Mouse (Mus musculus) embryonic facial prominence, embryonic 13.5 days (tissue): ENCODE measurements at regions not wholly inside any gene's neighbourhood (a gene's known extent, or its start where the extent isn't known, plus 50 kb on each side); places are given as distances from the start of the nearest gene placed in this dataset.
A peak's percentile ranks its signal among the peaks of the same experiment; 100 is the strongest.

Source experiments
- ATAC-seq: fragments of 200-750 bp; cut with Nextera tagmentation; 2 replicates; pipeline ENCODE4 v1.8.0; 2017; ENCODE audit warnings: low read depth; ENCODE audit not compliant: insufficient number of reproducible peaks, insufficient read depth, low FRiP score, low TSS enrichment
- H3K27ac ChIP-seq: fragments of 300-500 bp; sonication (generic); 2 replicates; pipeline ENCODE4 v1.5.1; 2015; ENCODE audit warnings: moderate library complexity, mild to moderate bottlenecking, inconsistent platforms
- H3K27me3 ChIP-seq: fragments of 300-500 bp; sonication (generic); 2 replicates; pipeline ENCODE4 v1.6.1; 2015; ENCODE audit warnings: mild to moderate bottlenecking, inconsistent platforms
- H3K36me3 ChIP-seq: fragments of 300-500 bp; sonication (generic); 2 replicates; pipeline ENCODE4 v1.6.1; 2015; ENCODE audit warnings: mild to moderate bottlenecking, inconsistent platforms
- H3K4me1 ChIP-seq: fragments of 300-500 bp; sonication (generic); 2 replicates; pipeline ENCODE4 v1.6.1; 2015; ENCODE audit warnings: inconsistent platforms
- H3K4me2 ChIP-seq: fragments of 300-500 bp; sonication (generic); 2 replicates; pipeline ENCODE4 v1.6.1; 2015; ENCODE audit warnings: moderate library complexity, mild to moderate bottlenecking, inconsistent platforms
- H3K4me3 ChIP-seq: fragments of 300-500 bp; sonication (generic); 2 replicates; pipeline ENCODE4 v1.5.1; 2015; ENCODE audit warnings: mild to moderate bottlenecking, inconsistent platforms
- H3K9ac ChIP-seq: fragments of 300-500 bp; sonication (generic); 2 replicates; pipeline ENCODE4 v1.6.1; 2015; ENCODE audit warnings: mild to moderate bottlenecking, inconsistent platforms
- H3K9me3 ChIP-seq: fragments of 300-500 bp; sonication (generic); 2 replicates; pipeline ENCODE4 v1.6.1; 2016; ENCODE audit warnings: inconsistent platforms
- WGBS: fragments of 180-500 bp; shearing (Covaris S2); methylation state at CpG from one replicate; pipeline ENCODE4 v1.1.7; 2015; ENCODE audit warnings: mixed read lengths; 5-methylcytosine and 5-hydroxymethylcytosine counted together

GRCm38 (mm10) chr7:136541876-136542655, 352.3 kb upstream of the Mgmt start:
- Histone ChIP-seq H3K36me3 (no peaks in the 10 kb centered on the region), H3K9me3 (no peaks in the 10 kb centered on the region), H3K4me3 (no peak overlapping the region), H3K9ac (no peak overlapping the region), H3K27ac (no peak overlapping the region), H3K27me3 (peaks cover 9% of the 10 kb centered on the region), H3K4me1 (peaks cover 12% of the 10 kb centered on the region), H3K4me2 (no peak overlapping the region)
- no peak for ATAC-seq

- no peak overlapping the region for H3K9ac ChIP-seq
- H3K27ac ChIP-seq, result no peak overlapping the region
- H3K36me3 ChIP-seq, result no peaks in the 10 kb centered on the region
- no peak overlapping the region for H3K4me2 ChIP-seq
- no peak for ATAC-seq
- H3K4me1 ChIP-seq, result peaks cover 12% of the 10 kb centered on the region
- peaks cover 9% of the 10 kb centered on the region for H3K27me3 ChIP-seq
- H3K9me3 ChIP-seq, result no peaks in the 10 kb centered on the region
- no peak overlapping the region for H3K4me3 ChIP-seq
- WGBS, result 72% methylated on average over 7 of the region's 7 CpGs
Observed at GRCm38 (mm10) chr7:136542896-136543295, 351.5 kb upstream of the Mgmt start.

- H3K27ac ChIP-seq, result no peak overlapping the region
- no peak overlapping the region for H3K9ac ChIP-seq
- H3K4me2 ChIP-seq, result no peak overlapping the region
- H3K36me3 ChIP-seq, result no peaks in the 10 kb centered on the region
- no peak overlapping the region for H3K4me3 ChIP-seq
- peaks cover 2% of the 10 kb centered on the region for H3K27me3 ChIP-seq
- no peak for ATAC-seq
- no peaks in the 10 kb centered on the region for H3K9me3 ChIP-seq
- peaks cover 14% of the 10 kb centered on the region for H3K4me1 ChIP-seq
- WGBS, result 52% methylated on average over 3 of the region's 3 CpGs
Observed at GRCm38 (mm10) chr7:136547837-136548236, 346.6 kb upstream of the Mgmt start.

DNA sequence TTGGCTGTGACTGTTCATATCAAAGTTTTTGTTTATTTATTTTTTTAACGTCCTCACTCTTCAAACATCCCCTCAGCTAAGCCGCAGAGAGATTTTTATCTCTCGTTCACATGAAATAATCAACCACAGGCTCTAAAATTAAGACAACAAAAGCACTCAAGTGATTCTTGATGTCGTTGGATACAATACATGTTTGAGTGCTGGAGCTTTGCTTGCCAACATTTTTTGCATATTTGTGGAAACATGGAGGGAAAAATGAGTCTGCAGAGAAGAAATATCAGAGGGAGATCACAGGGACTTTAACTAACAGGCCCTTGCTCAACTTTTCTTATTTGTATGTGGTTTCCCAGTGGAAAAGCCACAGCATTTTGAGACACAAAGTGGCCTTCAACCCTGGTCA, 338.0 kb upstream of the Mgmt start:
- no peak for ATAC-seq
- Histone ChIP-seq H3K4me1 (peaks cover 30% of the 10 kb centered on the region), H3K27me3 (peaks cover 2% of the 10 kb centered on the region; the same call in 1 of the 2 replicates), H3K4me3 (no peak overlapping the region), H3K27ac (peak overlapping the region; percentile 45; the same call in 1 of the 2 replicates), H3K9me3 (no peaks in the 10 kb centered on the region), H3K4me2 (no peak overlapping the region), H3K36me3 (no peaks in the 10 kb centered on the region), H3K9ac (no peak overlapping the region)
- 15% methylated on average over 4 of the region's 4 CpGs for WGBS

- H3K4me1 ChIP-seq, result peaks cover 37% of the 10 kb centered on the region
- no peaks in the 10 kb centered on the region for H3K36me3 ChIP-seq
- no peak overlapping the region for H3K9ac ChIP-seq
- WGBS, result 34% methylated on average over 6 of the region's 6 CpGs
- H3K9me3 ChIP-seq, result no peaks in the 10 kb centered on the region
- no peak overlapping the region for H3K4me3 ChIP-seq
- H3K27ac ChIP-seq, result no peak overlapping the region
- H3K27me3 ChIP-seq, result no peaks in the 10 kb centered on the region
- no peak overlapping the region for H3K4me2 ChIP-seq
- 0 out of 2 replicates have a peak, but pooled peaks have one; percentile 20 for ATAC-seq
Observed at GRCm38 (mm10) chr7:136559536-136559935, 334.9 kb upstream of the Mgmt start.

- Histone ChIP-seq H3K4me1 (no peaks in the 10 kb centered on the region), H3K4me3 (no peak overlapping the region), H3K27ac (no peak overlapping the region), H3K4me2 (no peak overlapping the region), H3K27me3 (peaks cover 10% of the 10 kb centered on the region; the same call in 1 of the 2 replicates), H3K9ac (no peak overlapping the region), H3K36me3 (no peaks in the 10 kb centered on the region), H3K9me3 (no peaks in the 10 kb centered on the region)
- ATAC-seq, result no peak
- 59% methylated on average over 7 of the region's 7 CpGs for WGBS
Observed at GRCm38 (mm10) chr7:136570911-136571310, 323.5 kb upstream of the Mgmt start.

- H3K9ac ChIP-seq, result no peak overlapping the region
- ATAC-seq, result no peak
- 43% methylated on average over 12 of the region's 12 CpGs for WGBS
- no peaks in the 10 kb centered on the region for H3K9me3 ChIP-seq
- H3K4me1 ChIP-seq, result peaks cover 17% of the 10 kb centered on the region
- no peak overlapping the region for H3K4me2 ChIP-seq
- H3K27me3 ChIP-seq, result peaks cover 30% of the 10 kb centered on the region
- no peak overlapping the region for H3K27ac ChIP-seq
- H3K36me3 ChIP-seq, result no peaks in the 10 kb centered on the region
- H3K4me3 ChIP-seq, result no peak overlapping the region
Observed at GRCm38 (mm10) chr7:136581896-136582295, 312.5 kb upstream of the Mgmt start.

GRCm38 (mm10) chr7:136584361-136584760, 310.1 kb upstream of the Mgmt start:
- 71% methylated on average over 17 of the region's 17 CpGs for WGBS
- H3K4me3 ChIP-seq, result no peak overlapping the region
- no peak overlapping the region for H3K4me2 ChIP-seq
- no peaks in the 10 kb centered on the region for H3K9me3 ChIP-seq
- H3K27ac ChIP-seq, result no peak overlapping the region
- ATAC-seq, result no peak
- H3K9ac ChIP-seq, result no peak overlapping the region
- peaks cover 30% of the 10 kb centered on the region for H3K27me3 ChIP-seq
- peaks cover 20% of the 10 kb centered on the region for H3K4me1 ChIP-seq
- H3K36me3 ChIP-seq, result no peaks in the 10 kb centered on the region

- no peak overlapping the region for H3K27ac ChIP-seq
- no peak overlapping the region for H3K4me3 ChIP-seq
- H3K36me3 ChIP-seq, result no peaks in the 10 kb centered on the region
- 85% methylated on average over 6 of the region's 6 CpGs for WGBS
- H3K9ac ChIP-seq, result no peak overlapping the region
- H3K27me3 ChIP-seq, result peaks cover 18% of the 10 kb centered on the region
- peaks cover 10% of the 10 kb centered on the region for H3K4me1 ChIP-seq
- ATAC-seq, result no peak
- H3K4me2 ChIP-seq, result no peak overlapping the region
- H3K9me3 ChIP-seq, result no peaks in the 10 kb centered on the region
Observed at GRCm38 (mm10) chr7:136588491-136588890, 305.9 kb upstream of the Mgmt start.

DNA sequence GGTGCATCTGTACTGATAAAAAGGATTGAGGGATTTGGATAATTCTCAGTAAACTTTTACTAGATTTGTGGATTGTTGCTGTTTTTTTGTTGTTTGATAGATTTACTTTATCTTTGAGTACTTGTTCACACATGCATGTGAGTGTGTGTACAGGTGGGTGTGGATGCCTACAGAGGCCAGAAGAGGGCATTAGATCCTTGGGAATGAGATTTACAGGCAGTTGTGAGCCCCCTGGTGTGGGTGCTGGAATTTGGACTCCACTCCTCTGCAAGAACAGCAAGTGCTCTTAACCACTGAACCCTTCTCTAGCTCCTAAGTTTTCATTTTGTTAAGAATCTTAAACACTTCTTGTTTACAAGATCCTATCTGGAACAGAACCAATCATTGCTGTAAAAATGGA, 303.5 kb upstream of the Mgmt start:
- H3K36me3 ChIP-seq, result no peaks in the 10 kb centered on the region
- H3K4me3 ChIP-seq, result no peak overlapping the region
- no peaks in the 10 kb centered on the region for H3K9me3 ChIP-seq
- peaks cover 3% of the 10 kb centered on the region; the same call in 1 of the 2 replicates for H3K4me1 ChIP-seq
- no peak for ATAC-seq
- H3K4me2 ChIP-seq, result no peak overlapping the region
- no peak overlapping the region for H3K27ac ChIP-seq
- H3K9ac ChIP-seq, result no peak overlapping the region
- H3K27me3 ChIP-seq, result no peaks in the 10 kb centered on the region

GRCm38 (mm10) chr7:136607278-136608120, 286.9 kb upstream of the Mgmt start:
- Histone ChIP-seq H3K4me3 (no peak overlapping the region), H3K36me3 (no peaks in the 10 kb centered on the region), H3K27ac (no peak overlapping the region), H3K4me1 (peaks cover 7% of the 10 kb centered on the region; the same call in 1 of the 2 replicates), H3K9ac (no peak overlapping the region), H3K9me3 (no peaks in the 10 kb centered on the region), H3K27me3 (0 out of 2 replicates have a peak, but pooled peaks cover 9% of the 10 kb centered on the region), H3K4me2 (no peak overlapping the region)
- 65% methylated on average over 7 of the region's 7 CpGs for WGBS
- no peak for ATAC-seq

DNA sequence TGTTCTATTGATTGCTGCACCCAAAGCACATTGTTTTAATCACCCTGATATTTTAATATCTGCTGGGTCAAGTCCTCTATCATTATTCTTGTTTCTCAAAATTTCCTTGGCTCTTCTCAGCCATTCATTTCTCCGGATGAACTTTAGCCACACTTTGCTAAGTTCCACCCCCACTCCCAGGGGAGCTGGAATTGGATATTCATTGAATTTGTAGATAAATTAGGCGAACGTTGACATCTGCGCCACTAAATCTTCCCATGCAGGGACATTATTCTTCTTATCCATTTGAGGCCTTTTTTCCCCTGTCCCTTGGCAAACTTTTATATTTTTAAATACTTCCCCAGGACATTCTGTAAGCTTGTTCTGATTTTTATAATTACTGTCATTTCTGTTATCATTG, 280.9 kb upstream of the Mgmt start:
- WGBS, result 39% methylated on average over 4 of the region's 4 CpGs
- no peak for ATAC-seq
- no peak overlapping the region for H3K4me3 ChIP-seq
- peaks cover 7% of the 10 kb centered on the region; the same call in 1 of the 2 replicates for H3K4me1 ChIP-seq
- H3K9me3 ChIP-seq, result no peaks in the 10 kb centered on the region
- H3K27me3 ChIP-seq, result 0 out of 2 replicates have a peak, but pooled peaks cover 3% of the 10 kb centered on the region
- H3K36me3 ChIP-seq, result no peaks in the 10 kb centered on the region
- no peak overlapping the region for H3K27ac ChIP-seq
- no peak overlapping the region for H3K9ac ChIP-seq
- no peak overlapping the region for H3K4me2 ChIP-seq
